Mouse (Mus musculus) adrenal gland, postnatal 14 days (tissue): ENCODE measurements around the gene Lax1. TPM values are rescaled to one million over a fixed set of nuclear protein-coding genes. Genes with fewer than 3 reads are reported as not detected.
"Not testable (repeated sequence)": the region's sequence is repeated elsewhere in the genome, so short reads cannot be mapped to it uniquely, and the experiment has no call there.

ENCODE experiments used
- DNase-seq: peaks from one replicate; pipeline ENCODE4 v3.0.0; 2021; ENCODE audit warnings: mixed read lengths
- total RNA-seq: library from RNA; stranded (reverse); gene quantifications from 2 replicates; pipeline ENCODE4 v1.2.3, GENCODE M21; 2021

The Lax1 gene
- total RNA-seq, 1 experiment from 2014 or later: 0.82 TPM

DNA sequence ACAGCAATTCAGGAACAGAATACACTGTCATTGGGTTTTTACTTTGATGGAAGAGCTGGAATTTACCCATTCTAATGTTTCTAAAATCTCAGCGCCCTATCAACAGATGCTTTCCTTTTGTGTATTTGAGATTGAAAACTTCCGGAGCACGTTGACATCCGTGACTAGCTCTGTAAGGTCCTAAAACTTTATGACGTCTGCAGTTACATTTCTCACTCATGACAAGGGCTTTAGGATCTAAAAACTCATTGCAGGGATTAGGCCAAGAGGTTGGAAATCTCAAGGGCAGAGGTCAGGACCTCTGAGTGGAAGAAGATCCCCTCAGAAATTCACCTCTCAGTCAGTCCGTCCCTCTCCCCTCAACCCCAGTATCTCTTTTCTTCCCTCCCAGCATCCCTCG, 1.6 kb downstream of the Lax1 start:
- DNase-seq: no peak

GRCm38 (mm10) chr1:133685749-133686519, 4.0 kb downstream of the Lax1 start:
- DNase-seq: peak; percentile 72

DNA sequence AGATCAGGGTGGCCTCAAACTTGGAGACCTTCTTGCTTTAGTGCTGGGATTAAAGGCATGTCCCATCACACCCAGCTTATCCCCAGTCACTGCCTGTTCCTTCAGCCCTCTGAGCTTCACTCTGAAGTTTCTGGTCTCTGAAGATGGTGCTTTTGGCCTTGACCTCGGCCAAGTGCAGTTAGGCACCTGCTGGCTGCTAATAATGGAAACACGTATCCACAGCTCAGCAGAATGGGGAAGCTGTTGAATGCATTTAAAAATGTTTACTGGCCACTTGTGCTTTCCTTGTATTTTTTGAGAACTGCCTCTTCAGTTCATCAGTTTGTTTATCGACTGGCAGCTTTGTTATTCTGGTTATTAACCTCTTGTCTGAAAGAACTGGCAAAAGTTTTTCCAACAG, 18.1 kb downstream of the Lax1 start:
- DNase-seq: no peak

GRCm38 (mm10) chr1:133671266-133671665, 18.6 kb downstream of the Lax1 start:
- DNase-seq: no peak

DNA sequence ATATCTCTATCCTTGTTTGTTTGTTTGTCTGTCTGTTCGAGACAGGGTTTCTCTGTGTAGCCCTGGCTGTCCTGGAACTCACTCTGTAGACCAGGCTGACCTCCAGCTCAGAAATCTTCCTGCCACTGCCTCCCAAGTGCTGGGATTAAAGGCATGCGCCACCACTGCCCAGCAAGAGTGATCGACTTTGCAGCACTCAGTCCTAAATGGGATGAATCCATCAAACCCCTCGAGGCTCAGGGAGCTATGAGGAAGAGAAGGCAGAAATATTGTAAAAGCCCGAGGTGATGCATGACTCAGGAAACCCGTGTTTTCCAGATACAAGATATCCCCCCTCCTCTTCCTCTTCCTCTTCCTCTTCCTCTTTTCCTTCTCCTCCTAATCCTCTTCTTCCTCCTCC, 19.1 kb downstream of the Lax1 start:
- DNase-seq: no peak

DNA sequence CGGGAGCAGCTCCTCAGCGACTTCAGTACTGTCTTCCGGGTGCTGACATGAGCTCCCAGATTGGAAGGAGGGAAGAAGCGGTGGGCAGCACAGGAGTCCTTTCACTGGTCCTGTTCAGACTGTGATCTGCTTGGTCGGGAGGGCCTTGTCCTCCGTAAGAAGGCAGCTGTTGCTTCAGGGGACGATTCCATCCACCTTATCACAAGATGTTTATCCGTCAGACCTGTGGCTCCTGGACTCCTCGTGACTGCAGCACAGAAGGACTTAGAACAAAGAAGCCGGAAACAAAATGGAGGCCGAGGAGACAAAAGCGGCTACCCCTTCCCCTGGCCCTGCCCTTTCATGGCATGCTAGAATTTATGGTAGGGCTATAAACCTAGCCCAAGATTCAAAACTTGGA, 19.7 kb downstream of the Lax1 start:
- DNase-seq: no peak

DNA sequence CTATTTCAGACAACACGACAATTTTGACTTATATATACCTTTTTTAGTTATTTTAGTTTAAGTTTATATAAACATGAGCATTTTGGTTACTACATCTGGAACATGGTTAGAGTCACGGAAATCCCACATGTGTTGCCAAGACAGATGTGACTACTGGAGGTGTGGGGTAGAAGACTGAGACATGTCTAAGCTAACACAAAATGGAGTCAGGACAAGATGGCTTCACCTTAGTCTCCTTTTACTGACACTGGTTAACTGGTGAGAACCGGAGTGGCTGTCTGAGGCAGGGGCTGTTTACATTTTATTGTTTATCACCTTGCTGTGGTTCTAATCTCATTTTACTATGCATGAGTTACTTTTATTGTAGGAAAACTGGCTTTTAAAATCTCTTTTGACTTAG, 21.3 kb downstream of the Lax1 start:
- DNase-seq: no peak

GRCm38 (mm10) chr1:133667721-133668120, 22.2 kb downstream of the Lax1 start:
- DNase-seq: no peak

DNA sequence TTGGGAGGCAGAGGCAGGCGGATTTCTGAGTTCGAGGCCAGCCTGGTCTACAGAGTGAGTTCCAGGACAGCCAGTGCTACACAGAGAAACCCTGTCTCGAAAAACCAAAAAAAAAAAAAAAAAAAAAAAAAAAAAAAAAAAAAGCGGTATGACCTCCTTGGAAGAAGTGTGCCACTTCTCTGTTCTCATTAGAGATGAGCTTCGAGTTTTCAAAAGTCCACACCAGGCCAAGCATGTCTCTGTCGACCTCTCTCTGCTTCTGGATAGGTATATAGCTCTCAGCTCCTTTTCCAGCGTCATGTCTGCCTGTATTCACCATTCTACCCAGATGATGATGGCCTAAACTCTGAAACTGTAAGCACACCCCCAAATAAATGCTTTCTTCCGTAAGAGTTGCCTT, 24.2 kb downstream of the Lax1 start:
- not testable (repeated sequence) for DNase-seq

- DNase-seq: no peak
Observed at GRCm38 (mm10) chr1:133664203-133664970, 25.5 kb downstream of the Lax1 start.

DNA sequence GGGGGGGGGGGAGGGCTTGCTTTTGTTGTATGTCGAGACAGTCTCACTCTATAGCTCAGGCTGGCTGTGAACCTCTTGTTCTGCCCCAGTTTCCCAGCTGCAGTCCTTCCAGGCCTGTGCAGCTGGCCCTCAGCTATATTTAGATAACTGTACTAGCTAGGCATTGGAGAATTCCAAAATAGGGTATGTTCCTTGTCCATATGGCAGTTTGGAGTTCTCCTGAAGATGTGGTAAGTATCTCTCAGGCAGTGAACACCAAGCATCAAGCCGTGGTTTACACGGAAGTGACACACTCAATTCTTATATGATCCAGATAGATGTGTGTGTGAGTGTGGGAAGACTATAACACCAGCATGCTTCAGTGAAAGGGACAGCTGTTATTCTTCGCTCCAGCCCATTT, 26.5 kb downstream of the Lax1 start:
- DNase-seq: no peak

DNA sequence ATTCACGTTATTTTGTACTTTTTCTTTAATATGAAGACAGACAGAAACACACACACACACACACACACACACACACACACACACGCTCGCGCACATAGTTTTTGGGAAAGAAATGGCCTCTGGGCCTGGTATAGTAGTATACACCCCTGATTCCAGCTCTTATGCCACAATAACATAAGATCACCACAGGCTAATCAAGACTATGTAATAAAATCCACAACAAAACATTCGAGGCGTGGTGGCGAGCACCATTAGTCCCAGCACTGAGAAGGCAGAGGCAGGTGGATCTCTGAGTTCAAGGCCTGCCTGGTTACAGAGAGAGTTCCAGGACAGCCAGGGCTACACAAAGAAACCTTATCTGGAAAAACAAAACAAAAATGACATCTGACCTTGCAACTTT, 27.0 kb downstream of the Lax1 start:
- no peak for DNase-seq

DNA sequence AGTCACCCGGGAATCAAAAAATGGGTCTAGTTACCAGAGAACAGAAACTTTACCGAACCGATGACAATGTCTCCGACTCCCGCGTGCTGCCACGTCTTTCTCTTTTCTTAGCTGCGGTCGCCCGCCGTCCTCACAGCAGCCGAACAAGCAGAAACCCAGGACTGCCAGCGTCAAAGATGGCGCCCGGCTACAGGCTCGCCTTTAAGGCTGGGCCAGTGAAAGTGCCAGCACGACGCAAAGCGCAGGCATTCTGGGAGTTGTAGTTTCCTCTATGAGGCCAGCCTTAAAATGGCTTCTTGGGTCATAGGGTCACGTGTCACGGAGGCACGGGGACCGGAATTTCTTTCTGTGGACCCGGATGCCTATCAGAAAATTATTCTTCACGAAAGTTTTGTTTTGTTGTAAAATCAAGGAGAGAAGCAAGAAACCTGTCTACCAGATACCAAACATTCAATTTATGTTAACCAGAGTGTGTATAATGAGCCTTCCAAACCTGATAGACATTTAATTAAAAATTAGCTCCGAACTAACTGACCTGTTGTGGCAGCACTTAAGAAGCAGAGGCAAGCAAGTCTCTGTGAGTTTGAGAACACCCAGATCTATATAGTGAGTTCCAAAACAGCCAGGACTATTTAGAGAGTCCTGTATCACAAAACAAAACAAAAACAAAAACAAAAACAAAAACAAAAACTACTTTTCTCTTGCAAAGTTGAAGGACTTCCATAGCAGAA, 28.5 kb downstream of the Lax1 start, which contains the start of gene Gm38394:
Gene Gm38394, minus strand, starts transcription at position 116 of the 731 bp plus-strand sequence.
- peak; percentile 95 for DNase-seq

- DNase-seq: peak; percentile 92
Observed at GRCm38 (mm10) chr1:133660466-133661202, 29.3 kb downstream of the Lax1 start, which contains the start of gene Zbed6. Gene Zbed6, minus strand, starts transcription at chr1:133660885.

DNA sequence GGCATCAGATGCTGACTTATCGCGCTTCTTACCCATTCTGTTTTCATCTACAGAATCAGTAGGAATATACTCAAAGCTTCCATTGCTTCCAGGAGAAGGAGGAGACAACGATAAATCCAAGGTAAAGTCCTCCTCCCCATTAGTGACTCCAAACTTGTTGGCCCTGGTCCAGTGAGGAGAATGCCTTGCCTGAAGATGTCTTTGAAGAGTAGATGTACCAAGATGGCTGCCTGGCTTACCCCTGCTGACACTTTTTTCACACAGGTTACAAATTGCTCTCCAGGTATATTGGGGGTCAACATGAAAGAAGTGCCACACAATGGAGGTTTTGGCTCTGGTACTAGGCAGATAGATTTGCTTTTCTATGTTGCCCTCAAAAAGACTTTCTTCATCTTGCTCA, 31.0 kb downstream of the Lax1 start:
- no peak for DNase-seq

DNA sequence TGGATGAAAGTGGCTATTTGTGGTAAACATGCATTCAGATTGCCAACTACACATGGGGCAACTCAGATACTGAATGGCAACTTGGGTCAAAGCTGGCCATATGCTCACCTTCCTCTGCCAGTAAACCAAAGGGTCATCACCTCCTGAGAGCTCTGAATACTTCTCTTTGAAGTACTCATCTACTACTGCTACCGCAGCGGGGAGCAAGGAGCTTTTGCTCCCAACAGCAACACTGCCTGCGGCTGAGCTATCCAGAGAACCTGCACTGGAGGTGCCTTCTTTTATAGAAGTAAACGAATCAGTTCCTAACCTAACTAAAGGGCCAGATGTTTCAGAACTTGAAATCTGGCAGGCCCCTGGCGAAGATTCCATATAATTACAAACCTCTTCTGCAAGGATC, 33.1 kb downstream of the Lax1 start:
- no peak for DNase-seq

DNA sequence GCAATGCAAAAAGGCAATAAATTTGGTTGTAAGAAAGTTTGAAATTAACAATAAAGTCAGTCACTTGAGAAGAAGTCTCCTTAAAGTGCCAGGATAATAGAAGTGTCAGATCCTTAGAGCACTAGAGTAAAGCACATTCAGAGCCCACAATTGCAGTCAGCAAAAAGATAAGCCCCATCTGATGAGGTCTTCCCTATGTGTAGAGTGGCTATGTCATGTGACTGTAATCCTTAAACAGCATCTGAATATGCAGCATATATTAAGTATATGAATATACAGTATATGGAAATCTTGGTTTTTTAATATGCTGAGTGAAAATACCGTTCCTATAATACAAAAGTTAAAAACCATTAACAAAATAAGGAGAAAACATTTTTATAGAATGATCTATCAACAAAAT, 36.9 kb downstream of the Lax1 start:
- no peak for DNase-seq

DNA sequence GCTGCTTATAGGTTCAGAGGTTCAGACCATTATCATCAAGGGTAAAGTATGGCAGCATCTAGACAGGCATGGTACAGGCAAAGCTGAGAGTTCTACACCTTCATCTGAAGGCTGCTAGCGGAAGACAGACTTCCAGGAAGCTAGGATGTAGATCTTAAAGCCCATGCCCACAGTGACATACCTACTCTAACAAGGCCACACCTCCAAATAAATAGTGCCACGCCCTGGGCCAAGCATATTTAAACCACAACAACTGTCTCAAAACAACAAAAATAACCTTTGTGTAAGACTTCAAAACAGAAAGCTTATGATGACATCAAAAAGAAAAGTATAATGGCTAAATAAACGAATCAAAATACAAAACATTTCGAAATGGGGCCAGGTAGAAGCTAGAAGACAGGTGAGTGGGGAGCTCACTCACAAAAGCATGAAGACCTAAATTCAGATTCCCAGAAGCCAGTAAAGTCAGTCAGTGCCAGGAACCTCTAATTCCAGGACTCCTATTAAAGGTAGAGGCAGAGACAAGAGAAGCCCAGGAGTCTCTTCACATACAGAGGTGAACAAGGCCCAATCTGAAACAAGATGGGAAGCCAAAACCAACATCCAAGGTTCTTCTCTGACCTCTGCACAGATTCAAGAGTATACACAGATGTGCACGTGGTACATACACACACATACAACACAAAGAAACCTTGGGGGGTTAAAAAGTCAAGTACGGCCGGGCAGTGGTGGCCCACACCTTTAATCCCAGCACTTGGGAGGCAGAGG, 39.4 kb downstream of the Lax1 start:
- no peak for DNase-seq

DNA sequence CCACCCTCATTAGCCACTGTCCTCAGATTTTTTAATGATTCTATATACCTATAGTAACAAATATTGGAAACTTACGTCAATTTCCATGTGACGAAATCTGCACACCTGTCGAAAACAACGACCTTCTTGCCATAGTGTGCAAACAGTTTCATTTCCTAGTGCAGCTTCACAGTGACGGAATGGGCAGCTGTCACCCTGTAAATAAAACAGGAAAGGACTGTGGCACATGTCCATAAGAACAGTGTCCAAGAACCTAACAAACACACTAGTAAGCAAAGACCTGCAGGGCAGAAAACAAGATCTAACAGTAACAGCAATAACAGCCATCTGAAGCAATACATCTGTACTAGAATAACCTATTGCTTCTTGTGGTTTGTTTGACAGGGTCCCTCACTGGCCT, 44.3 kb downstream of the Lax1 start:
- DNase-seq: no peak

DNA sequence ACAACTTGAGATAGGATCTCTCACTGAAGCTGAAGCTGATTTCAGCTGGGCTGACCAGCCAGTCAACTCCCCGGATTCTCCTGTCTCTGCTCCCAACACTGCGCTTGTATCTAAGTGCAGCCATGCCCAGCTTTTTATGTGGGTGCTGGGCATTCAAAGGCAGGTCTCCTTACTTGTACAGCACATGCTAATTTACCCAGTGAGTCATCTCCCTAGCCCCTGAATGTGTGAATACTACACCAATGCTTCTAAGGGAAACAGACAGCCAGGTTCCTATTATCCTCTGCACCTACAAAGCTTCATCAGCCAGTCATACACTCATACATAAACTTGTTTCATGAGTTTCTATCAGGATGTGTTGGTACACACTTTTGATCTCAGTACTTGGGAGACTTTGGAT, 48.7 kb downstream of the Lax1 start:
- DNase-seq: no peak

DNA sequence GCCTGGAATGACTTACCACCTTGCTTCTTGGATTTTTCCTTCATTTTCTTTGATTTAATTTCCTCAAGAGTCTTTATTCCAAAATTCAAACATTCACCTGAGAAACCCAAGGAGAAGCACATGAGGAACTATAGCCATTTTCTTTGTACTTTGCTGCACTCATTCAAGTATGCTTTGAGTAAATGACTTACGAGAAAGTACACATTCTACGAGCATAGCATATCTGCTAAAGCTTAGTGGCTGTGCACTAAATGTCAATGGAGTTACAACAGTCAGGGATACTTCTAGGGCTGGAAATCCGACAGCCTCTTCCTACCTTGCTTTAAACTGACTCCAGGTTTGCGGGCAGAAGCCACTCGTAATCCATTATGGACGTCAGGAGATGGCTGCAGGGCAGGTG, 51.4 kb downstream of the Lax1 start:
- DNase-seq: no peak
